Mouse (Mus musculus) stomach, embryonic 14.5 days (tissue): ENCODE results near the gene Trim16. TPM values are rescaled to one million over a fixed set of nuclear protein-coding genes. Genes with fewer than 3 reads are reported as not detected.

Source experiments
- ATAC-seq: fragments of 200-750 bp; cut with Nextera tagmentation; 2 replicates; pipeline ENCODE4 v1.8.0; 2017; ENCODE audit warnings: low read depth, moderate TSS enrichment; ENCODE audit not compliant: insufficient number of reproducible peaks, insufficient read depth, low FRiP score
- H3K27ac ChIP-seq: fragments of 300-500 bp; sonication (generic); 2 replicates; pipeline ENCODE4 v1.5.1; 2014; ENCODE audit warnings: mild to moderate bottlenecking, low read length, moderate library complexity, mixed read lengths
- H3K27me3 ChIP-seq: fragments of 300-500 bp; sonication (generic); 2 replicates; pipeline ENCODE4 v1.6.1; 2014; ENCODE audit warnings: low read length, control low read depth, mixed read lengths; ENCODE audit not compliant: control insufficient read depth, insufficient read depth
- H3K36me3 ChIP-seq: fragments of 300-500 bp; sonication (generic); 2 replicates; pipeline ENCODE4 v1.6.1; 2014; ENCODE audit warnings: mild to moderate bottlenecking, control low read depth, low read length, moderate library complexity, mixed read lengths; ENCODE audit not compliant: control insufficient read depth, insufficient read depth
- H3K4me1 ChIP-seq: fragments of 300-500 bp; sonication (generic); 2 replicates; pipeline ENCODE4 v1.6.1; 2014; ENCODE audit warnings: low read length, control low read depth, mixed read lengths; ENCODE audit not compliant: control insufficient read depth, insufficient read depth
- H3K4me2 ChIP-seq: fragments of 300-500 bp; sonication (generic); replicated peaks from 2 replicates; pipeline ENCODE4 v1.6.1; 2014; ENCODE audit warnings: low read depth, low read length, control low read depth
- H3K4me3 ChIP-seq: fragments of 300-500 bp; sonication (generic); 2 replicates; pipeline ENCODE4 v1.5.1; 2014; ENCODE audit warnings: low read depth, low read length, control low read depth
- H3K9ac ChIP-seq: fragments of 300-500 bp; sonication (generic); replicated peaks from 2 replicates; pipeline ENCODE4 v1.6.1; 2014; ENCODE audit warnings: low read depth, mild to moderate bottlenecking, control low read depth, low read length, moderate library complexity, mixed read lengths
- H3K9me3 ChIP-seq: fragments of 300-500 bp; sonication (generic); 2 replicates; pipeline ENCODE4 v1.6.1; 2016; ENCODE audit warnings: low read depth, low read length, control low read depth; ENCODE audit not compliant: control insufficient read depth
- WGBS: fragments of 180-500 bp; shearing (Covaris S2); extraction: QIAGEN DNeasy Blood & Tissue Kit; methylation state at CpG from one replicate; pipeline ENCODE4 v1.1.7; 2014; 5-methylcytosine and 5-hydroxymethylcytosine counted together
- polyA plus RNA-seq: library from polyadenylated mRNA; unstranded; fragments of >200 nt; fragmentation: Nextera tagmentation; extraction: Ambion mirVana; gene quantifications from 2 replicates; pipeline ENCODE4 v1.2.1, GENCODE M21; 2014

The Trim16 gene
- polyA plus RNA-seq, 1 experiment from 2014 or later, result 19.1 TPM

- Histone ChIP-seq H3K4me1 (no peaks in the 10 kb centered on the region), H3K27ac (no peak overlapping the region), H3K36me3 (peaks cover 19% of the 10 kb centered on the region; the same call in 1 of the 2 replicates), H3K4me2 (no peak overlapping the region), H3K27me3 (no peaks in the 10 kb centered on the region), H3K9ac (no peak overlapping the region), H3K9me3 (no peaks in the 10 kb centered on the region), H3K4me3 (no peak overlapping the region)
- 90% methylated on average over 8 of the region's 8 CpGs for WGBS
- no peak for ATAC-seq
Measured at GRCm38 (mm10) chr11:62883407-62883806, 63.4 kb downstream of the Trim16 start.

GRCm38 (mm10) chr11:62885323-62885722 is 65.3 kb downstream of the Trim16 start:
- H3K9ac ChIP-seq, result no peak overlapping the region
- no peaks in the 10 kb centered on the region for H3K4me1 ChIP-seq
- WGBS, result 58% methylated on average over 5 of the region's 5 CpGs
- H3K36me3 ChIP-seq, result peaks cover 25% of the 10 kb centered on the region; the same call in 1 of the 2 replicates
- no peak overlapping the region for H3K27ac ChIP-seq
- H3K9me3 ChIP-seq, result no peaks in the 10 kb centered on the region
- no peaks in the 10 kb centered on the region for H3K27me3 ChIP-seq
- no peak overlapping the region for H3K4me2 ChIP-seq
- no peak for ATAC-seq
- H3K4me3 ChIP-seq, result no peak overlapping the region

- Histone ChIP-seq H3K4me1 (no peaks in the 10 kb centered on the region), H3K4me2 (no peak overlapping the region), H3K9ac (no peak overlapping the region), H3K36me3 (peaks cover 28% of the 10 kb centered on the region; the same call in 1 of the 2 replicates), H3K9me3 (no peaks in the 10 kb centered on the region), H3K27me3 (no peaks in the 10 kb centered on the region), H3K27ac (no peak overlapping the region), H3K4me3 (no peak overlapping the region)
- no peak for ATAC-seq
- 87% methylated on average over 4 of the region's 4 CpGs for WGBS
Measured at GRCm38 (mm10) chr11:62890796-62891195, 70.8 kb downstream of the Trim16 start.

GRCm38 (mm10) chr11:62891763-62892162 is 71.7 kb downstream of the Trim16 start:
- no peaks in the 10 kb centered on the region for H3K9me3 ChIP-seq
- H3K27ac ChIP-seq, result no peak overlapping the region
- no peak overlapping the region for H3K9ac ChIP-seq
- WGBS, result 88% methylated on average over 11 of the region's 11 CpGs
- no peak overlapping the region for H3K4me3 ChIP-seq
- no peaks in the 10 kb centered on the region for H3K27me3 ChIP-seq
- no peak for ATAC-seq
- no peak overlapping the region for H3K4me2 ChIP-seq
- no peaks in the 10 kb centered on the region for H3K4me1 ChIP-seq
- H3K36me3 ChIP-seq, result peaks cover 28% of the 10 kb centered on the region; the same call in 1 of the 2 replicates

Other genes with a start within 250 kb of the Trim16 start
- 12.0 and 12.8 TPM in 2 replicates for gene Trpv2, start 245.7 kb upstream of the Trim16 start, polyA plus RNA-seq
- gene Lrrc75a, start 171.7 kb upstream of the Trim16 start, polyA plus RNA-seq, result 9.0 and 10.1 TPM in 2 replicates
- 49.6 and 50.5 TPM in 2 replicates for gene Mmgt2, start 171.6 kb upstream of the Trim16 start, polyA plus RNA-seq
- 10.1 and 10.9 TPM in 2 replicates for gene Zfp287, start 88.3 kb upstream of the Trim16 start, polyA plus RNA-seq
- gene Gm10428, start 67.1 kb upstream of the Trim16 start, polyA plus RNA-seq, result not detected in 2 replicates
- 23.2 and 24.9 TPM in 2 replicates for gene Zfp286, start 30.8 kb upstream of the Trim16 start, polyA plus RNA-seq
- 0.59 and 1.1 TPM in 2 replicates for gene Fbxw10, start 26.8 kb downstream of the Trim16 start, polyA plus RNA-seq
- gene Tvp23b, start 59.2 kb downstream of the Trim16 start, polyA plus RNA-seq, result 64.9 and 69.3 TPM in 2 replicates
- gene Cdrt4, start 131.0 kb downstream of the Trim16 start, polyA plus RNA-seq, result not detected in 2 replicates
- gene Tekt3, start 241.4 kb downstream of the Trim16 start, polyA plus RNA-seq, result not detected in 2 replicates